Mouse (Mus musculus) liver, embryonic 15.5 days (tissue): ENCODE measurements around the gene Cox5a. TPM values are rescaled to one million over a fixed set of nuclear protein-coding genes. Genes with fewer than 3 reads are reported as not detected.

Source experiments
- ATAC-seq: fragments of 200-750 bp; cut with Nextera tagmentation; 2 replicates; pipeline ENCODE4 v1.8.0; 2017; ENCODE audit warnings: moderate number of reproducible peaks, mild to moderate bottlenecking, moderate library complexity; ENCODE audit not compliant: insufficient read depth
- H3K27ac ChIP-seq: fragments of 300-500 bp; sonication (generic); replicated peaks from 2 replicates; pipeline ENCODE4 v1.5.1; 2015; ENCODE audit warnings: mild to moderate bottlenecking, inconsistent platforms
- H3K27me3 ChIP-seq: fragments of 300-500 bp; sonication (generic); 2 replicates; pipeline ENCODE4 v1.6.1; 2015; ENCODE audit warnings: mild to moderate bottlenecking, inconsistent platforms
- H3K36me3 ChIP-seq: fragments of 300-500 bp; sonication (generic); replicated peaks from 2 replicates; pipeline ENCODE4 v1.6.1; 2015; ENCODE audit warnings: moderate library complexity, mild to moderate bottlenecking, inconsistent platforms
- H3K4me1 ChIP-seq: fragments of 300-500 bp; sonication (generic); replicated peaks from 2 replicates; pipeline ENCODE4 v1.6.1; 2015; ENCODE audit warnings: inconsistent platforms
- H3K4me2 ChIP-seq: fragments of 300-500 bp; sonication (generic); 2 replicates; pipeline ENCODE4 v1.6.1; 2015; ENCODE audit warnings: moderate library complexity, mild to moderate bottlenecking, inconsistent platforms
- H3K4me3 ChIP-seq: fragments of 300-500 bp; sonication (generic); replicated peaks from 2 replicates; pipeline ENCODE4 v1.5.1; 2015; ENCODE audit warnings: mild to moderate bottlenecking, inconsistent platforms
- H3K9ac ChIP-seq: fragments of 300-500 bp; sonication (generic); 2 replicates; pipeline ENCODE4 v1.6.1; 2015; ENCODE audit warnings: moderate library complexity, mild to moderate bottlenecking, inconsistent platforms
- H3K9me3 ChIP-seq: fragments of 300-500 bp; sonication (generic); replicated peaks from 2 replicates; pipeline ENCODE4 v1.6.1; 2016; ENCODE audit warnings: inconsistent platforms
- WGBS: fragments of 180-500 bp; shearing (Covaris S2); methylation state at CpG from one replicate; pipeline ENCODE4 v1.1.7; 2015; ENCODE audit warnings: mixed read lengths; ENCODE audit not compliant: insufficient replicate concordance; 5-methylcytosine and 5-hydroxymethylcytosine counted together
- polyA plus RNA-seq: library from polyadenylated mRNA; unstranded; fragments of >200 nt; fragmentation: Nextera tagmentation; extraction: Ambion mirVana; gene quantifications from 2 replicates; pipeline ENCODE4 v1.2.1, GENCODE M21; 2015

The Cox5a gene
- polyA plus RNA-seq, 1 experiment from 2014 or later, result 287 TPM

- H3K4me3 ChIP-seq, result peak within 1 kb of the TSS; percentile 48
- no peak within 1 kb of the TSS for H3K9ac ChIP-seq
- WGBS, result under 1% methylated on average over 46 of the region's 46 CpGs
- H3K27me3 ChIP-seq, result peaks cover 85% of the 10 kb centered on the region
- peak; percentile 27; the same call in 1 of the 2 replicates for ATAC-seq
- H3K36me3 ChIP-seq, result no peaks in the 10 kb centered on the region
- H3K27ac ChIP-seq, result no peak within 1 kb of the TSS
- no peaks in the 10 kb centered on the region for H3K9me3 ChIP-seq
- H3K4me2 ChIP-seq, result peak within 1 kb of the TSS; percentile 70
- peaks cover 42% of the 10 kb centered on the region for H3K4me1 ChIP-seq
Observed at GRCm38 (mm10) chr9:57503622-57504380, 17.3 kb upstream of the Cox5a start, which contains the start of gene Rpp25. Gene Rpp25, plus strand, starts transcription at chr9:57504026.

DNA sequence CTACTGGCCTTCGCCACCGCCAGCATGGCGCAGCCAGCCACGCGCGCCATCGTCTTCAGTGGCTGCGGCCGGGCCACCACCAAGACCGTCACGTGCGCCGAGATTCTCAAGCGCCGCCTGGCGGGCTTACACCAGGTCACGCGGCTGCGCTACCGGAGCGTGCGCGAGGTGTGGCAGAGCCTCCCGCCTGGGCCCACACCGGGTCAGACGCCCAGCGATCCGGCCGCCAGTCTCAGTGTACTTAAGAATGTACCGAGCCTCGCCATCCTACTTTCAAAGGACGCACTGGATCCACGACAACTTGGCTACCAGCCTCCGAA lies 16.7 kb upstream of the Cox5a start:
- Histone ChIP-seq H3K9me3 (no peaks in the 10 kb centered on the region), H3K4me2 (peak overlapping the region; percentile 70), H3K4me3 (peak overlapping the region; percentile 48), H3K27ac (no peak overlapping the region), H3K36me3 (no peaks in the 10 kb centered on the region), H3K27me3 (peaks cover 80% of the 10 kb centered on the region), H3K9ac (no peak overlapping the region), H3K4me1 (peaks cover 42% of the 10 kb centered on the region)
- ATAC-seq, result no peak
- 2% methylated on average over 34 of the region's 34 CpGs for WGBS

- no peak for ATAC-seq
- 43% methylated on average over 10 of the region's 10 CpGs for WGBS
- Histone ChIP-seq H3K9me3 (no peaks in the 10 kb centered on the region), H3K4me1 (peaks cover 45% of the 10 kb centered on the region), H3K36me3 (no peaks in the 10 kb centered on the region), H3K27ac (no peak overlapping the region), H3K9ac (no peak overlapping the region), H3K27me3 (peaks cover 77% of the 10 kb centered on the region), H3K4me3 (no peak overlapping the region), H3K4me2 (no peak overlapping the region)
Observed at GRCm38 (mm10) chr9:57504891-57505290, 16.2 kb upstream of the Cox5a start.

DNA sequence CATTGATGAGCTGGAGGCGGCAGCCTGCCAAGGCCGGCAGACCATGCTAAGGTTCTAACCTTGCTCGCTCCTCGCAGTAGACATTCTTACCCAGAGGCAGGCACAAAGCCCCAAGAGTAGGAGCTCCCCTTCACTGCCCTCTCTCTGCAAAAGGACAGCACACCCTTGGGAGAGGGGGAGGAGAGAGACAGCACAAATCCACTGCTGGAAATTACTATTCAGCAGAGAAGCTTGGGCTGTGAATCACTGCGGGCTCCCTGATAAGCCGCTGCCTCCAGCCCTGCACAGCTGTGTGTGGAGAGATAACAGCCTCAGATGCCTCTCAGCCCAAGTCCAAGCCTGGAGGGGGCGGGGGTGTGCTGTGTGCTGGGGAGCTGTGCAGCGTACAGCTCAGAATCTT lies 15.4 kb upstream of the Cox5a start:
- Histone ChIP-seq H3K27me3 (peaks cover 77% of the 10 kb centered on the region), H3K27ac (no peak overlapping the region), H3K4me2 (peak overlapping the region; percentile 46), H3K9me3 (no peaks in the 10 kb centered on the region), H3K4me3 (no peak overlapping the region), H3K36me3 (no peaks in the 10 kb centered on the region), H3K4me1 (peaks cover 47% of the 10 kb centered on the region), H3K9ac (no peak overlapping the region)
- peak; percentile 97 for ATAC-seq
- 2% methylated on average over 8 of the region's 8 CpGs for WGBS

GRCm38 (mm10) chr9:57510577-57510976 lies 10.5 kb upstream of the Cox5a start:
- H3K27ac ChIP-seq, result no peak overlapping the region
- peaks cover 23% of the 10 kb centered on the region for H3K4me1 ChIP-seq
- no peaks in the 10 kb centered on the region for H3K36me3 ChIP-seq
- H3K9ac ChIP-seq, result no peak overlapping the region
- no peak for ATAC-seq
- no peak overlapping the region for H3K4me3 ChIP-seq
- 49% methylated on average over 2 of the region's 2 CpGs for WGBS
- H3K27me3 ChIP-seq, result peaks cover 46% of the 10 kb centered on the region
- H3K9me3 ChIP-seq, result no peaks in the 10 kb centered on the region
- no peak overlapping the region for H3K4me2 ChIP-seq

- 9% methylated on average over 3 of the region's 3 CpGs for WGBS
- Histone ChIP-seq H3K9ac (no peak overlapping the region), H3K4me3 (no peak overlapping the region), H3K9me3 (no peaks in the 10 kb centered on the region), H3K27me3 (peaks cover 12% of the 10 kb centered on the region; the same call in 1 of the 2 replicates), H3K36me3 (no peaks in the 10 kb centered on the region), H3K4me2 (no peak overlapping the region), H3K4me1 (peaks cover 11% of the 10 kb centered on the region), H3K27ac (no peak overlapping the region)
- ATAC-seq, result no peak
Observed at GRCm38 (mm10) chr9:57517113-57517512, 4.0 kb upstream of the Cox5a start.

GRCm38 (mm10) chr9:57520375-57521055 lies 559 bp upstream of the Cox5a start:
- peak overlapping the region; percentile 79 for H3K27ac ChIP-seq
- peak overlapping the region; percentile 93 for H3K4me3 ChIP-seq
- no peaks in the 10 kb centered on the region for H3K27me3 ChIP-seq
- peaks cover 42% of the 10 kb centered on the region for H3K4me1 ChIP-seq
- peak; percentile 6; the same call in 1 of the 2 replicates for ATAC-seq
- H3K36me3 ChIP-seq, result no peaks in the 10 kb centered on the region
- 27% methylated on average over 16 of the region's 16 CpGs for WGBS
- H3K9me3 ChIP-seq, result no peaks in the 10 kb centered on the region
- H3K4me2 ChIP-seq, result peak overlapping the region; percentile 77
- H3K9ac ChIP-seq, result peak overlapping the region; percentile 97

GRCm38 (mm10) chr9:57522114-57522860 lies 1.2 kb downstream of the Cox5a start:
- no peaks in the 10 kb centered on the region for H3K9me3 ChIP-seq
- peak overlapping the region; percentile 77 for H3K4me2 ChIP-seq
- H3K4me3 ChIP-seq, result peak overlapping the region; percentile 93
- 30% methylated on average over 7 of the region's 7 CpGs for WGBS
- no peaks in the 10 kb centered on the region for H3K27me3 ChIP-seq
- peaks cover 57% of the 10 kb centered on the region for H3K4me1 ChIP-seq
- no peaks in the 10 kb centered on the region for H3K36me3 ChIP-seq
- ATAC-seq, result no peak
- H3K27ac ChIP-seq, result peak overlapping the region; percentile 96
- H3K9ac ChIP-seq, result peak overlapping the region; percentile 97

GRCm38 (mm10) chr9:57522861-57523246 lies 1.8 kb downstream of the Cox5a start:
- WGBS, result 54% methylated on average over 4 of the region's 4 CpGs
- no peak overlapping the region for H3K9ac ChIP-seq
- no peaks in the 10 kb centered on the region for H3K9me3 ChIP-seq
- peak overlapping the region; percentile 93 for H3K4me3 ChIP-seq
- no peak for ATAC-seq
- H3K4me1 ChIP-seq, result peaks cover 57% of the 10 kb centered on the region
- no peaks in the 10 kb centered on the region for H3K27me3 ChIP-seq
- no peak overlapping the region for H3K27ac ChIP-seq
- H3K36me3 ChIP-seq, result no peaks in the 10 kb centered on the region
- peak overlapping the region; percentile 77 for H3K4me2 ChIP-seq

GRCm38 (mm10) chr9:57523754-57524153 lies 2.7 kb downstream of the Cox5a start:
- H3K27ac ChIP-seq, result no peak overlapping the region
- no peak overlapping the region for H3K4me3 ChIP-seq
- no peak for ATAC-seq
- H3K4me1 ChIP-seq, result peaks cover 57% of the 10 kb centered on the region
- H3K36me3 ChIP-seq, result 0 out of 2 replicates have a peak, but pooled peaks cover 3% of the 10 kb centered on the region
- H3K27me3 ChIP-seq, result no peaks in the 10 kb centered on the region
- H3K9ac ChIP-seq, result no peak overlapping the region
- no peaks in the 10 kb centered on the region for H3K9me3 ChIP-seq
- WGBS, result 41% methylated on average over 1 of the region's 1 CpGs
- no peak overlapping the region for H3K4me2 ChIP-seq

- Histone ChIP-seq H3K4me3 (no peak overlapping the region), H3K27ac (no peak overlapping the region), H3K9ac (no peak overlapping the region), H3K4me2 (no peak overlapping the region), H3K36me3 (peaks cover 10% of the 10 kb centered on the region), H3K27me3 (no peaks in the 10 kb centered on the region), H3K9me3 (no peaks in the 10 kb centered on the region), H3K4me1 (peaks cover 57% of the 10 kb centered on the region)
- ATAC-seq, result no peak
Observed at GRCm38 (mm10) chr9:57524439-57524838, 3.4 kb downstream of the Cox5a start.
